Mouse (Mus musculus): ENCODE data around the gene Ace2. TPM values are rescaled to one million over a fixed set of nuclear protein-coding genes. Genes with fewer than 3 reads are reported as not detected.

Ace2 gene
- total and polyA plus RNA-seq, 3 experiments = 0.08 TPM; not detected in 2

DNA sequence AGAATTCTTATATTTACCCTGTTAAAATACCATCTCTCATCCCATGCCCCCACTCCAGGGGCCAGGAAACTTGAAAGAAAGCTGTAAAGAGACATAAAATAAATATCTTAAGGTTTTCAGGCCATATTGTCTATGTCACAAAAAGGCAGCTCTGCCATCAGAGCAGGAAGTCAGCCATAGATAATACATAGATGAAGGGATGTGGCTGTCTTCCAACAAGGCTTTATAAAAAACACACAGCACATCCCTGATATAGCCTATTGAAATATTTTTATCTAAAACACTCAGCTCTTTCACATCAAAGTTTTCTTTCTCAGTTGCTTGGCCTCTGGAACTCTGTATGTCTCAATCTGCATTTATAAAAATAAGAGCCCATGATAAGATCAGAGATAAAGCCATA lies 14.5 kb downstream of the Ace2 start:
- H3K4me3 ChIP-seq (replicated peaks in 1 of 3; ENCODE audit: low read depth in 2 of 3, low read length in 2 of 3, poor library complexity in 1 of 3) = no peak overlapping the region
- no peaks in the 10 kb centered on the region for H3K79me2 ChIP-seq (replicated peaks; ENCODE audit: control insufficient read depth, extremely low read depth, insufficient read depth, poor library complexity, severe bottlenecking)
- DNase-seq (ENCODE audit: extremely low read depth) = no peak
- dilution Hi-C loops (cut with MboI; ENCODE audit: extremely low pct_ligation_motif_present, extremely low pct_unique_long_range_greater_than_20kb, low sequenced_read_pairs) = no loop called here
- no peak overlapping the region for H3K27ac ChIP-seq (ENCODE audit: insufficient read depth, low read depth)
- TF ChIP-seq KAT2A (IDR thresholded peaks at IDR 0.05; ENCODE audit: insufficient replicate concordance, low read length) (no peak), JUND (conservative IDR thresholded peaks at IDR 0.05; ENCODE audit: low read depth, low read length) (no peak), ZC3H11A (IDR thresholded peaks at IDR 0.05; ENCODE audit: low read depth, low read length) (no peak), MAZ (IDR thresholded peaks at IDR 0.05; ENCODE audit: low read depth, low read length) (no peak), HCFC1 (IDR thresholded peaks at IDR 0.05; ENCODE audit: low read depth, low read length) (no peak), POLR2A (IDR thresholded peaks at IDR 0.05; ENCODE audit: low read depth, low read length) (no peak)
- no peaks in the 10 kb centered on the region for H3K9me3 ChIP-seq (replicated peaks; ENCODE audit: low read length)
- H3K27me3 ChIP-seq (replicated peaks) = no peaks in the 10 kb centered on the region
- H3K36me3 ChIP-seq (replicated peaks in 1 of 2; ENCODE audit: control insufficient read depth in 1 of 2, insufficient read depth in 1 of 2, low read length in 1 of 2) = no peaks in the 10 kb centered on the region
- H3K4me1 ChIP-seq (ENCODE audit: control insufficient read depth in 1 of 2, insufficient read depth in 2 of 2) = no peaks in the 10 kb centered on the region
- no peak overlapping the region for H3K9ac ChIP-seq (ENCODE audit: insufficient read depth, low read depth)
- in situ Hi-C loops (cut with MboI; ENCODE audit: low pct_ligation_motif_present, low pct_unique_long_range_greater_than_20kb, low sequenced_read_pairs) = no loop called here
- H3K4me2 ChIP-seq (ENCODE audit: insufficient read depth, low read depth, poor library complexity, severe bottlenecking) = no peak overlapping the region

DNA sequence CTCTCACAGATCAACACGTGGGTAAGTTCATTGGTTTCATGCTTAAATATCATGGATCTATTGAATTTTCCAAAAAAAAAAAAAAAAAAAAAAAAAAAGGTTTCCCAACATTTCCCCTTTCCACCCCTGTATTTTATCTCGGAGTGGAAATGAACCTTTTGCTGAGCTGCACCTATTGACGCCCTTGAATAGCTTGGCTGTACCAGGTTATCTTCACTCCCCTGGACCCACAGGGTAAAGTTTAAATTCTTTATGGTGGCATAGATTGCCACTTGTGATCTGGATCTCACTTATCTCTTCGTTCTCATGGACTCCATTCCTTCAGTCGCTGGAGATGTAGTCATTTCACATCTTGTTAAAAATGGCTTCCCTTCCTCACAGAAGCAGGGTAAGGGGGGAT lies 15.5 kb downstream of the Ace2 start:
- Histone ChIP-seq H3K27me3 (replicated peaks) (no peaks in the 10 kb centered on the region), H3K27ac (ENCODE audit: insufficient read depth, low read depth) (no peak overlapping the region), H3K4me1 (ENCODE audit: control insufficient read depth in 1 of 2, insufficient read depth in 2 of 2) (no peaks in the 10 kb centered on the region), H3K4me2 (ENCODE audit: insufficient read depth, low read depth, poor library complexity, severe bottlenecking) (no peak overlapping the region), H3K79me2 (replicated peaks; ENCODE audit: control insufficient read depth, extremely low read depth, insufficient read depth, poor library complexity, severe bottlenecking) (no peaks in the 10 kb centered on the region), H3K36me3 (replicated peaks in 1 of 2; ENCODE audit: control insufficient read depth in 1 of 2, insufficient read depth in 1 of 2, low read length in 1 of 2) (no peaks in the 10 kb centered on the region), H3K4me3 (replicated peaks in 1 of 3; ENCODE audit: low read depth in 2 of 3, low read length in 2 of 3, poor library complexity in 1 of 3) (no peak overlapping the region), H3K9ac (ENCODE audit: insufficient read depth, low read depth) (no peak overlapping the region), H3K9me3 (replicated peaks; ENCODE audit: low read length) (no peaks in the 10 kb centered on the region)
- no peak for TF ChIP-seq JUND (conservative IDR thresholded peaks at IDR 0.05; ENCODE audit: low read depth, low read length)
- TF ChIP-seq NRF1 (IDR thresholded peaks at IDR 0.05; ENCODE audit: low read depth, low read length) = no peak
- no peak for TF ChIP-seq USF1 (IDR thresholded peaks at IDR 0.05; ENCODE audit: low read depth, low read length)
- TF ChIP-seq RCOR1 (conservative IDR thresholded peaks at IDR 0.05; ENCODE audit: low read depth, low read length) = no peak
- TF ChIP-seq CHD1 (IDR thresholded peaks at IDR 0.05; ENCODE audit: low read depth, low read length) = no peak
- in situ Hi-C loops (cut with MboI; ENCODE audit: low pct_ligation_motif_present, low pct_unique_long_range_greater_than_20kb, low sequenced_read_pairs) = no loop called here
- no peak for DNase-seq (ENCODE audit: extremely low read depth)
- dilution Hi-C loops (cut with MboI; ENCODE audit: extremely low pct_ligation_motif_present, extremely low pct_unique_long_range_greater_than_20kb, low sequenced_read_pairs) = no loop called here

DNA sequence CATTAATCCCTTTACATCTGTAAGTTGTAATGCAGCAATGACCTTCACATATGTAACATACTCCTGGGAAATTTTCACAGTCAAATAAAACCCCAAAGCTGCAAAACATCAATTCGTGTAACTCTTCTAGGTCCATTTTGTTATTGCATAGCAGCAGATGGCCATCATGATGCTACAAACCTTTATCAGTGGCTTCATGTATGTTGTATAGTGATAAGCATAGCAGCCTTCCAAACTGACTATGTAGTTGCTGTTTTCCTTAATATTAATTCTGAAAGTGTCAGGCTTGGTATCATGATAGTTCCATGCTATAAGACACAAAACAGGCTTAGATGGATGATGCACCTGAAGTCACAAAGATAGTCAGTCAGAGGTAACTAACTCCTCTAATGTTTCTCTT lies 25.5 kb downstream of the Ace2 start:
- H3K27me3 ChIP-seq (replicated peaks) = no peaks in the 10 kb centered on the region
- no peaks in the 10 kb centered on the region for H3K4me1 ChIP-seq (ENCODE audit: control insufficient read depth in 1 of 2, insufficient read depth in 2 of 2)
- TF ChIP-seq KAT2A (IDR thresholded peaks at IDR 0.05; ENCODE audit: insufficient replicate concordance, low read length) = no peak
- no peak for TF ChIP-seq ETS1 (conservative IDR thresholded peaks at IDR 0.05; ENCODE audit: low read depth, low read length)
- TF ChIP-seq POLR2AphosphoS2 (IDR thresholded peaks at IDR 0.05; ENCODE audit: low read depth, low read length) = no peak
- TF ChIP-seq MXI1 (IDR thresholded peaks at IDR 0.05; ENCODE audit: low read depth, low read length) = no peak
- no peak for TF ChIP-seq ZNF384 (IDR thresholded peaks at IDR 0.05; ENCODE audit: low read depth, low read length)
- no peak for TF ChIP-seq GABPA (IDR thresholded peaks at IDR 0.05; ENCODE audit: insufficient replicate concordance, low read depth, low read length)
- no peak for TF ChIP-seq PAX5 (IDR thresholded peaks at IDR 0.05; ENCODE audit: low read length)
- no peak for TF ChIP-seq NRF1 (IDR thresholded peaks at IDR 0.05; ENCODE audit: low read depth, low read length)
- no peak for TF ChIP-seq ELF1 (IDR thresholded peaks at IDR 0.05; ENCODE audit: low read depth, low read length)
- TF ChIP-seq MEF2A (IDR thresholded peaks at IDR 0.05; ENCODE audit: borderline replicate concordance, low read depth, low read length) = no peak
- TF ChIP-seq ZMIZ1 (IDR thresholded peaks at IDR 0.05; ENCODE audit: low read depth, low read length) = no peak
- H3K27ac ChIP-seq (ENCODE audit: insufficient read depth, low read depth) = no peak overlapping the region
- no peak overlapping the region for H3K9ac ChIP-seq (ENCODE audit: insufficient read depth, low read depth)
- no peak for DNase-seq (ENCODE audit: extremely low read depth)
- H3K4me3 ChIP-seq (replicated peaks in 1 of 3; ENCODE audit: low read depth in 2 of 3, low read length in 2 of 3, poor library complexity in 1 of 3) = no peak overlapping the region
- no peaks in the 10 kb centered on the region for H3K79me2 ChIP-seq (replicated peaks; ENCODE audit: control insufficient read depth, extremely low read depth, insufficient read depth, poor library complexity, severe bottlenecking)
- no peaks in the 10 kb centered on the region for H3K9me3 ChIP-seq (replicated peaks; ENCODE audit: low read length)
- dilution Hi-C loops (cut with MboI; ENCODE audit: extremely low pct_ligation_motif_present, extremely low pct_unique_long_range_greater_than_20kb, low sequenced_read_pairs) (no loop called here), in situ Hi-C loops (cut with MboI; ENCODE audit: low pct_ligation_motif_present, low pct_unique_long_range_greater_than_20kb, low sequenced_read_pairs) (no loop called here)
- H3K4me2 ChIP-seq (ENCODE audit: insufficient read depth, low read depth, poor library complexity, severe bottlenecking) = no peak overlapping the region
- no peaks in the 10 kb centered on the region for H3K36me3 ChIP-seq (replicated peaks in 1 of 2; ENCODE audit: control insufficient read depth in 1 of 2, insufficient read depth in 1 of 2, low read length in 1 of 2)
